Mouse (Mus musculus) retina, postnatal 7 days (tissue): ENCODE measurements around the gene Cers6.

Experiments used
- DNase-seq: peaks from one replicate; pipeline ENCODE4 v3.0.0-alpha.2; 2012; ENCODE audit warnings: low read depth, low spot score

The Cers6 gene

DNA sequence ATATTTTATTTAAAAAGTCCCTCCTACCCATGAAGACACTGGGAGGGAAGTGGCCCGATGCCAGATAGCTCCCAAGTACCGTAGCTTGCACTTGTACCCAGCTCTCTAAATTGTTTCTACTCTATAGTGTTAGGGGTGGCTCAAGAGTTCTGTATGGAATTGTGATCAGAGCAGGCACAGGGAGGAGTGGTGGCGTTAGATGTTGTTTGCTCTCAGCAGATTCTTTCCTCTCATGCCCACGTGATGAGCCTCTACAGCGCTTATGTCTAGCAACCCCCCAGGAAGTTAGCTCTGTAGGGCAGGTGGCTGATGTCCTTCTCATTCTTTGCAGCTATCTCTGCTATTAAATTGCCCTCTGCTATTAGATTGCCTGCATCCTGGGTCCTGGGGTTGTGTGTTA, 98.8 kb downstream of the Cers6 start:
- DNase-seq: no peak

DNA sequence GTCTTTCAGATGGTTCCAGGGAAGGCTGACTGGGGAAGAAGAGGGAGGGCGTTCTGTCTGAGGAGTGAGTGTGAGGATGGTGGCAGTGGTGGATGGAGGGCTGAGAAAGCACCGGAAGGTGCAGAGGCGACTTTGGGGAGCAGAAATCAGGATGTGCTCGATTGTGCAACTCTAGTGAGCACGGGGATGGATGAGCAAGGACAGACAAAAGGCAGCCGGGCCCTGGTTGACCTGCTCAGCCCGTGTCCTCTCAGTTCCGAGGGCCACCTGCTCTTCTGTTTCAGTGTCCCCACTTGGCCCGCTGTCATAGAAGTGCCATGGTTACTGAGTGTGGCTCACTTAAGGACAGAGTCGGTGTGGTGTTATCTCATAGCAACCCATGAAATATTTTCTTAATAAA, 99.4 kb downstream of the Cers6 start:
- no peak for DNase-seq

DNA sequence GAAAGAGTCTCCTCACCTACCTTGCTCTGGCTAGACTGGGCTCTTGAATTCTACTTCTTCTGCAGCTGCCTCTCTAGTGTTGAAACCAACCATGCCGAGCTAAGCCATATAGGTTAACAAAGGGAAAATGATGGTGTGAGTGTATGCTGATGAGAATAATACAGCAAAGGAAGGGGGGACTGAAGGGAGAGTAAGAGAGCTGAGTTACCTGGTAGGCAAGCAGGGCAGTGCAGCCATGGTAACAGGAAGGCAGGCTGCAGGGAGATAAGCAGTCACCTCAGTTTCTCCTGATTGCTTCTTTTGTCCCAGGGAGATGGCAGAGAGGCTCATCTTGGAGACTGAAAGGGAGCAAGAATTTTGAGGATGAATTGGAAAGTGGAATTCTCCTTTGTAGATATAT, 105.1 kb downstream of the Cers6 start:
- no peak for DNase-seq

DNA sequence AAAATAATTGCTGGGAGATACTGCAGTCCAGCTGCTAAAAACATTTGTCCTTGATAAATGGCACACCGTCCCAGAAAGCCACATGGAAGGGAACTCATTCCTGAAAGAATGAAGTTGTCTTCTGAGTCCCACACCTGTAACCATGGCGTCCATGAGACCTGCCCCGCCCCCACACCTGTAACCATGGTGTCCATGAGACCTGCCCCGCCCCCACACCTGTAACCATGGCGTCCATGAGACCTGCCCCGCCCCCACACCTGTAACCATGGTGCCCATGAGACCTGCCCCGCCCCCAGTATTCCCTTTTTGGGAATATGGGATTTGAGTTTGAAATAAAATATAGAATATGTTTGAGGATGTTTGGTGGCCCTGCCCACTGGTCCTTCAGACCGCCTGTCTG, 106.8 kb downstream of the Cers6 start:
- DNase-seq: no peak

DNA sequence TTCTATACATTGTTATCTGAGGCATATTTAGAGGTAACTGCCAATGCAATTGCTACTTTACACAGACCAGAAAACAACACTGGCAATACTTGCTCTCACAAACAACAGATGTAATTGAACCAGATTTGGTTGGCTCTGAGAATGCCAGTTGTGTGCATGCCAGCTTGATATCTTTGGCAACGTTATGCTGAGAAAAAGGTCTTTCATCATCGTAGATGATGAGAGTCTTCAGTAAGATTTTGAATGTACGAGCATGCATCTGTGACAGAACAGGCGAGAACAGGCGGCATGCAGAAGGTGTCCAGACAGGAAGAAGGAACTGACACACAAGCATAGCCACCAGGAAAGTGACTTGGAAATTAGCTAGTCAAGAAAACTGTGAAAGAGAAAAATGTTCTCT, 110.6 kb downstream of the Cers6 start:
- DNase-seq: no peak

DNA sequence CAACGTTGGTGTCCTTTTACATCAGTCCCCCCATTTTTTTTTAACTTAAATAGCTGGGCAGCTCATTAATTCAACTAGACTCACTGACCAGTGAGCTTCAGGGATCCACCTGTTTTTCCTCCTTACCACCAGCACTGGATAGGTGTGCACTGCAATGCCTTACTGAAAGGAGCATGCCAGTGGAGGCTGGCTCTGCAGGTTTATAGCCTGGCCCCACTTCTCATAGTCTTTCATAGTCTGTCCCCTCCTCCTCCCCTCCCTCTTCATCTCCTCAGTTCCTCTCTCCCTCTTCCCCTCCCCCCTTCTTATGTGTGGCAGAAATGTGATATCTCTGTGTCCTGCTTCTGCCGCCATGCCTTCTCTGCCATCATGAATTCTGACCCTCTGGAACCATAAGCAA, 112.5 kb downstream of the Cers6 start:
- DNase-seq: no peak

DNA sequence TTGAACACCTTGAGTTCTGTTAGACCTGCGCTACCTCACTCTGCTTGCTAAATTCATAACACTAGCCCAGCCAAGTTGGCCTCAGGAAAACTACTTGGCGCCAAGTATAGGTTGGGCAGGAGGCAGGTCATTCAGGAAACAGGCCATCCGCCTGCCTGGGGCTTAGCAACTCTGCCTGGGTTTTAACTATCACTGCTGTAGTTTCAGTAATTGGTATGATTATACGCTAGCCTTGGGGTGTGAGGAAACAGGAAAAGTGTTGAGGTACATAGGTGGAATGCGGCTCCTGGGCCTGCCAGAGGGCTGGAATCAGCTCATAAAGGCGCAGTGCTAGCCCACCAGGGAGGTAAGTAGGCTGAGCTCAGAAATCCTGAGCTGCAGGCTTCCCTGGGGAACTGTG, 114.0 kb downstream of the Cers6 start:
- no peak for DNase-seq

DNA sequence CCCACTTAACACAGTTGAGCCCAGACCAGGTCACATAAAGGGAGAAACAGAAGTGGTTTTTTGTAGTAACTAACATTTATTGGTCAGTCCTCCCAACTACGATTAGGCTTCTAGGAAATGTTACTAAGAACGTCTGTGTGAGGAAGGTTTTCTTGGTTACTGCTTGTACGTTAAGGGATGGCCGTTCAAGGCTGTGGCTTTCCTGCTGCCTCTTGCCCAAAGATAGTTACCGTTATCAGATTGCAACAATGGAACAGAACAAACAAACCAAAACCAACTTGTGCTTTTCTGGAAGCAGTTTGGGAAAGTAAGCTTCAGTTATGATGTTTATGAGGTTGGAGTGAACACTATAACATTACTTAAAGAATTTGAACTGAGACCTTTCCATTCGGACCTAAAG, 114.5 kb downstream of the Cers6 start:
- DNase-seq: no peak

DNA sequence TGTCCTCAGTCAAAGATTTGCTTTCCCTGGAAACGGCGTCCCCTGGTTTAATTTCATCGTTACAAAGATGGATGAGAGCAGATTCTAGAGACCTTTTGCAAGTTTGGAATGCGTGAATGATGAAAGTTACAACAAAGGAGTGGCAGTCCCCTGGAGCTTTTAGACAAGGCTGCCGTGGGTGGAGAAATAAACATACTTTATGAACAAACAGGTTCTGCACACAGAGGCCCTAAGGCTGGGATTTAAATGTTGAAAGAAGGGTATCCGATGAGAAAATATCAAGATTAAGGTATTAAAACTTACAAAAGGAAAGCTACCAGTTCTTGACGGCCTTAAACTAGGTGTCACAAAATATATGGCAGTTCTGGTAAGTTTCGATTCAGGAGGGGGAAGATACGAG, 117.0 kb downstream of the Cers6 start:
- DNase-seq: no peak

DNA sequence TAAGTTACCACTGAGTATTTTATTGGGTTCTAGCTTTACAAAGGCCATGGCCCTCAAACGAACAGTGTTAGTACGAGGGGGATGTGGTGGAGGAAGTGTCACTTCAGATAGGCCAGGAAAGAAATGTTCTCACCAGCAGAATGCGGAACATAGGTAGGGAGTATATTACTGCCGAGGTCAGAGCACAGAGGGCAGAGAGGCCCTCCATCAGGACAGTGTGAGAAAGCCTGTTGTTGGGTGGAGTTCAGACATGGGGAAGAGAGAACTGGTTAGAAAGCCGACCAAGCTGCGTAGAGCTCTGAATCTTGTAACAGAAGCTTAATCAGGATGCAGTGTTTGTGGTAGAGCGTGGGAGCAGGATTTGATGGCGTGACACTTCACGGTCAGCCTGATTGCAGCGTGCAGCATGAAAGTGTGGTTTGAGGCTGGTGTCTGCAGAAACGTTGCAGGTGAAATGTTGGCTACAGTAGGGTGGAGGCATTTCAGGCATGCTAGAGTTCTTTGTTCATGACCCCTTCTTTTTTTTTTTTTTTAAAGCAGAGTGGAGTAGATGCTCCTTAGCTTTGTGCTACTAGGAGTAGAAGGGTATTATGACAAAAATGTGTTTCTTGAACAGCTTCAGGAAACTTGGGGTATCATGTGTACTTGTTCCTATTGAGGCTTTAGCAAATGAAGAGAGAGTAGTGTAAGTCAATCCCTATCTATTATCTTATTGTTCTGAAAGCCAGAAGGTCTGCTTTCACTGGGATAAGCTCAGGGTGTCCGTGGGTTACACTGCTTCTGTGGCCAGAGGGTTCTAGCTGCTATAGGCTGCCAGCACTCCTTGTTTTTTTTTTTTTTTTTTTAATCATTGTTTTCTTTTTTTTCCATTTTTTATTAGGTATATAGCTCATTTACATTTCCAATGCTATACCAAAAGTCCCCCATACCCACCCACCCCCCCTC, 117.7 kb downstream of the Cers6 start:
- no peak for DNase-seq

DNA sequence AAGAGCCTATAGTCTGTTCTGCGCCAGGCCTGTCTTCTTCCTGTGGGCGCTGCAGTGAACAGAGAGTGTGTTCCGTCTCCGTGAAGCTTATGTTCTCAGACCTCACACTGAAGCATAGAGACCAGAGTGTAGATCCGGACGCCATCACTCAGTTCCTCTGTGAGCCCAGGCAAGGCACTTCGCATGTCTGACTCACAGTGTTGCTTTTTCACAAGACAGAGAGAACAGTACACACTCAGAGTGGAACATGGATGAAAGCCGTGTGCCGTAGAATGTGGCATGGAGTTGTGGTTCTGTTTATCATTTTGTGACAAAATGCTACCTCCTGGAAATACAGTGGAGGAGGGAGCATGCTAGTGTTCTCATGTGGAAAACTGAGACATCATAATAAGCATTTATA, 120.1 kb downstream of the Cers6 start:
- DNase-seq: no peak

DNA sequence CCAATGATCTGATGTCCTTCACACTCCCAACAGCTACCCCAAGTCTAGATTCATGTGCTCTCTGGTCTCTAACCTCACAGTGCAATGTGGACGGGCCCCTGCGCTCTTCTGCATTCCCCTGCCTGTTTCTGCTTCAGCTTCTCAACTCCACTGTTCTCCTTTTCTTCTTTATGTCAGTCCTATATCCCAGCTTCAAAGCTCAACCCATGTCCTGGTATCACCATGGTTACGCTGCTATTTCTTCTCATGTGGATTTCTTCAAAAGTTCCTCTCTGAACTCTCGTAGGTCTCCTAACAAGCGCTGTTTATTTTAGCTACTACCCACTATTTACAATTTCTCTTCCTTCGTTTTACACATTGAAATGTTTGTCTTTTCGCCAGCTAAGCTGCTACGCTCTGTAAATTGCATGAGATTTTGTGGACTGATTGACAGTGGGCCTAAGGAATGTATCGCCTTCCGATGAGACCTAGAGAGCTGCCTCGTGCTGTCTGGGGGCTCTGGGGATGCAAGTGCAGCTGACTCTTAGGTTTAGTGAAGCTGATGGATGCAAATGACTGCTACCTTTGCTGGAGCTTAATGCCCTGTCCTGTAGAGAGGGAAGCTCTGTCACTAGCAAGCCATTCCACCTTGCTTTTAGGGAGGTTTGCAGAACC, 120.6 kb downstream of the Cers6 start:
- DNase-seq: no peak

DNA sequence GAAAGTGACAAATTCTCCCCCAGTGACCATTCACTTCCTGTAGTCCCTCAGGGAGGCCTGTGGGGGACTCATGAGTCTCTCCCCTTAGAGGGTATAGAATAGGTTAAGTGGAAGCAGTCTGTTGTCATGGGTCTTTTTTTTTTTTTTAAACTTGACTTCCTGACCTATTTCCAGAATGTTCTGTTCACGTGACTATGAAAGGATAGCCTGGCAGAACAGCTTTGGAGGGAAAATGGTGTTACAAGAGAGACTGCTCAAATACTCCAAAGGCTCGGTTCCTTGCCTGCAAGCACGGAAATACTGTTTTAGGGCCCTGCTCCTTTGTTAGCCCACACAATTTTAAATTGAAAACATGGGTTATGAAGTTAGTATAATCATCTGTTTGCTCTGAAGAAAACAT, 121.7 kb downstream of the Cers6 start:
- DNase-seq: no peak

DNA sequence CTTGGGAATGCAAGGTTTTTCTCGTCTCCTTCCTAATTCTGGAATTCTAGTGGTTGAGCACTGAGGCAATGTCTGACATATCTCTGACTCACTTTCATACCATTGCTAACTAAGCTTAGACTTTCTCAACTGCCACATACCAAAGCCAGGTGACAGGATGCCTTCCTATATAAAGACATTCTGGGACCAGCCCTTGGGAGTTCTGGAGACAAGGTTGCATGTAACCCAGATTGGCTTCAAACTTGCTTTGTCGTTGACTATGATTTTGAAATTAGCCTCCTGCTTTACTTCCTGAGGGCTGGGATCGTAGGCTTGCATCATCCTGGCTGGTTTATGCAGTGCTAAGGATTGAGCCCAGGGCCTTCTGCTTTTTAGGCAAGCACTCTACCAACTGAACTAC, 122.2 kb downstream of the Cers6 start:
- DNase-seq: no peak

DNA sequence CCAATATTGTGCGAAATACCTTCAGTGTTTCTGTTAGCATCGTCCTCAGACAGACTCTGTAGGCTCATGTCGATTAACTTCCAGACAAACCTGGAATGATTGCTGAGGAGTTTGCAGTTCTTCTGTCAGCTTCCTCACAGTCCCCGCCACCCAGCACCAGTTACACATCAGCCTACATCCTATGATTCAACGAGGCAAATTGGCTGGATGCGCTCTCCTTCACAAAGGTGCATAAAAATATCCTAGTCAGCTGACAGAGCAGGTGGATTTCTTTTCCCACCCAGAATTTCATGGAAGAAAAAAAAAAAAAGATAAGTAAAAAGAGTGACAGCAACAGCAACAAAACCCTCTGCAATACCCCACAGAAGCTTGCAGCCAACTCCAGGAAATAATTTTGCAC, 127.9 kb downstream of the Cers6 start:
- DNase-seq: no peak

DNA sequence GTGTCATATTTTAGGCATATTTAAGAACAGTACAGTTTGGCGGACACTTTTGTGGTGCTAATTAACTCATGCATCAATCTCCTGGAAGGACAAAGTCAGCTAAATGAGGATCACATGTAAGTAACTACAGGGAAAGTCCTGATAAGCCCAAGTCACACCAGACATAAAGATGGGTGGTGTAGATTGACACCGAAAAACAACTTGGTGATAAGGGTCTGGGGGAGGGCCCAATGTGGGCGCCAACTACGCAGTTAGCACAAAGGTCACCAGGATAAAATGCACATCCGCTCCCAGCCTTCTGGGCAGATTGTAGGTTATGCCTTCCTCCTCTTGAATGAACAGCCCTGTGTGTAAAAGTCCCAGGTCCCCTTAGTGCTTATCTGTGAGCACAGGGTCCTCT, 131.4 kb downstream of the Cers6 start:
- DNase-seq: no peak

DNA sequence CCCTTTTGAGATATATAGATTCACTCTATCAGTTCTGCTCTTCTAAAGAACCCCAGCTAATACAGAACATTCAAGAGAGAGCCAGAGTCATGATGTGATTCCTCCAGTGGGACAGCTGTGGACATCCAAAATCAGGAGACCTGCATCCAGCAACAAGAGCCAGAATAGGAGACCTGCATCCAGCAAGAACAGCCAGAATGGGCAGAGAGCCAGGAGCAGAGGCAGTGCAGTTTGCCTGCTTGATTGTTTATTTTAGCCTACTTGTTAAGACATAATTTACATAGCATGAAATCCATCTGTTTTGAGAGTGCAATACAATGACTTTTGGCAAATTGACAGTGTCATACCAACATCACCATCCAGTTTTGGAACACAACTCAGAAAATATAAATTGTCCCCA, 133.2 kb downstream of the Cers6 start:
- DNase-seq: no peak

DNA sequence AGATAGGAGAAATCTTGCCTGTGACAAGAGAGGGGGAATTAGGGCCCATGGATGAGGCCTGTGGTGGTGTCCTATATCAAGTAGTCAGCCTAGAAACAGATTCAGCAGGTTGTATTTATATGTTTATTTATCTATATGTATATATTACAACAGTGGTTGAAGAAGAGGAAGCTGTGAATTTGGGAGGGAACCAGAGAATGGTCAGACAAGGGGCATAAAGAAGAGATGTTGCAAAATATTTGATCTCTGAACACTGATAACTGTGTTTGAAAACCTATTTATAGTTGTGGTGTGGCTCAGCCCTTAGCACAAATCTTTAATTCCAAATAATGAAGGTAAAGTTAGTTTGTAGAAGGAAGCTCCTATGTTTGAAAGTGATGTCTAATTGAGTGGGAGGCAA, 134.5 kb downstream of the Cers6 start:
- no peak for DNase-seq

DNA sequence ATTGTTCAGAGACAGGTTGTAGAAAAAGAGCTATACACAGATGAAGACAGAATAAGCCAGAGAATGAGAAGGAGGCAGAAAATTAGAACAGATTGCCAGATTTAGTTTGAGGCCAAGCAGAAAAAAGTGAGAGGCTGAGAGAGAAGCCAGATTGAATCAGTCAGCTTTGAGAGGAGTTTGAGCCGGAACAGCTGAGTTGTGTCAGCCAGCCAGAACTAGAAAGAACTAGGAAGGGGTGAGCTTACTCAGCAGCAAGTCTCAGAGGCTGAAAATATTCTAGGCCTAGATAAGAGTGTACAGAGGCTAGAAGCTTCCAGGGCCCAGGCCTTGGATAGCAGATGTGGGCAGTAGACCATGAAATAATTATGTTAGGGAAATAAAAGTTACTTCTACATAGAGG, 135.0 kb downstream of the Cers6 start:
- DNase-seq: no peak

DNA sequence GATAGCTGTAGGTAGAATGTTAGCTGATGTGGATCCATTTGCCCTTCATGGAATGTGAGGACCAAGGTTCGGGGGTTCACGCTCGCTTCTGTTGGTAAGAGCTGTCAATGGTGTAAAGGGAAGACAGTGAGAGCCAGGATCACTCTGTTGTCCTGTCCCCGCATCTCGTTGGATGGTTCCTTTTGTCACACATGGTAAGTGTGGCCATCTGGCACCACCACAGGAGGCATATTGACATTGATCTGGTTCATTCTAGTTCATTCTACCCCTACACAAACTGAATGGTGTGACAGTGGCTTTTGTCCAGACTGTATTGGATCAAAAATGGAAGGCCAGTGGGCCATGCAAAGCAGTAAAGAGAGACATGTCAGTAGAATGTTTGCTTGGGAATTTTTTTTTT, 142.8 kb downstream of the Cers6 start:
- DNase-seq: no peak

DNA sequence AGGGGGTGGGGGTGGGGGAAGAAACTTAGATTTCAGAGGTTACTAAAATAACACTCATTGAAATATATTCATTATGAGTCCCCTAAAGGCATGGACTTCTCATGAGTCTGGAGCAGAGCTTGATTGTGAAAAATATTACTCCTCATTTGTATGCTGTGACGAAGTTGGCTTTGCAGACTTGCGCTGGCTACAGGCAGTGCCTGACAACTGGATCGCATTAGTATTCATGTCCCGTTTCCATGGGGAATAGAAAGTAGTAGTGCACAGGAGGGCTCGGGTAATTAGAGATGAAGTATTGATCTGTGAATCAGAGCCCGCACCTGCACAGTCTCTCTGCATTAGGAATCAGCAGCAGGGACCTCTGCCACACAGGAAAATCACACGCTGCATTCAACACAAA, 150.2 kb downstream of the Cers6 start:
- DNase-seq: no peak

DNA sequence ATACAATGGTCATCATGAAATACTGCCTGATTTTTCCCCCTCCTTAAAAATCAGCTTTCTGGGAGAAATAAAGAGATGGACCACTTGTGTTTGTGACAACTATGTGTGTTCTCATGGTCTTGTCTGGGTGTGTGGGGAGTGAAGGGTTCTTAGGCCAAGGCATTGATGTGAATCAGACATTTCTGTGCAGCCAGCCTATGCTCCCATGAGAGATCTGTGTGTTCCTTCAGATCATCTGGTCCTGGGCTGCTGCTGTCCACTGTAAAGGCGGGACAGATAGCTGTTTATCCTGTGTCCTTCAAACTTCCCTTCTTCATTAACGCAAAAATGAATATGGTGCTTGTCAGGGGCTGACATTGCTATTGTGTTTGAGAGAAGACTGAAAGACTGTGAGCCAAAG, 150.6 kb downstream of the Cers6 start:
- no peak for DNase-seq

DNA sequence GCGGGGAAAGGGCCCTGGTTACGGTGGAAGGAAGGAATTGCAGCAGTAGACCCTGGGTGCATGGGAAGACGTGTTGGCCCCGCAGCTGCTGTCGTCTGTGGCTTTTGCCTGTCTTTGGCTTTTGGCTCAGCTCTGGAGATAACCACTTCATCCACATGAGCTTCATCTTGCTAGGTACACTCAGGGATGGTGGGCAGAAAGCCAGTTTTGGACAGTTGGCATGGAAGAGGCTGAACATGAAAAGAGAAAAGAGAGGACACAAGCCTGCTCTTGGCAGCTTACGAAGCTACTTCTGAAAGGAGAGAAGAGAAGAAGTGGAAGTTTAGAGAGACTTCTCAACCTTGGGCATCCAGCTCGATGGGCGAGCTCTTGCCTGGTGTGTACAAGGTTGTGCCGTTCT, 153.0 kb downstream of the Cers6 start:
- no peak for DNase-seq
